Mouse (Mus musculus) bone marrow, adult 2 months (tissue): ENCODE results near the gene Pdzd7.

Experiments
- CTCF ChIP-seq: fragments of 200-500 bp; IDR thresholded peaks from 2 replicates; pipeline ENCODE4 v1.5.1; 2011; ENCODE audit warnings: low read length, control low read depth; ENCODE audit not compliant: control insufficient read depth, insufficient read depth
- POLR2A ChIP-seq: fragments of 200-500 bp; IDR thresholded peaks from 2 replicates; pipeline ENCODE4 v1.6.1; 2011; ENCODE audit warnings: low read depth, mild to moderate bottlenecking, control low read depth, low read length, borderline replicate concordance; ENCODE audit not compliant: control insufficient read depth

- TF ChIP-seq CTCF (no peak), POLR2A (no peak)
Measured at GRCm38 (mm10) chr19:45065226-45065625, 19.7 kb upstream of the Pdzd7 start.
